Mouse (Mus musculus) CH12F3 (cell line): ENCODE results near the gene Fxyd3.

Source experiments
- in situ Hi-C: fragments of 300-500 bp; cut with MboI; formaldehyde crosslinking; loops from 2 replicates; pipeline ENCODE4 v1.14.3; 2020; ENCODE audit warnings: low sequenced_read_pairs

Gene Fxyd3

GRCm38 (mm10) chr7:31076492-31076891, at the start of gene Fxyd3:
Gene Fxyd3, minus strand, starts transcription at chr7:31076704.
- in situ Hi-C loops = no loop called here

- in situ Hi-C loops = no loop called here
These were observed 48.6 kb upstream of the Fxyd3 start for GRCm38 (mm10) chr7:31125116-31125515.

- in situ Hi-C loops = no loop called here
These were observed 47.9 kb upstream of the Fxyd3 start for GRCm38 (mm10) chr7:31124381-31124780.

GRCm38 (mm10) chr7:31123697-31124096, 47.2 kb upstream of the Fxyd3 start:
- in situ Hi-C loops = no loop called here

GRCm38 (mm10) chr7:31122641-31123631, 46.4 kb upstream of the Fxyd3 start:
- in situ Hi-C loops = no loop called here

- in situ Hi-C loops = no loop called here
These were observed 43.1 kb upstream of the Fxyd3 start for GRCm38 (mm10) chr7:31119556-31119955.

- in situ Hi-C loops = no loop called here
These were observed 42.0 kb upstream of the Fxyd3 start for GRCm38 (mm10) chr7:31118486-31118885.

- in situ Hi-C loops = no loop called here
These were observed 41.0 kb upstream of the Fxyd3 start for GRCm38 (mm10) chr7:31117465-31117864.

GRCm38 (mm10) chr7:31116721-31117145, 40.2 kb upstream of the Fxyd3 start:
- in situ Hi-C loops = no loop called here

- in situ Hi-C loops = no loop called here
These were observed 39.1 kb upstream of the Fxyd3 start for GRCm38 (mm10) chr7:31115587-31116043.

GRCm38 (mm10) chr7:31115182-31115581, 38.7 kb upstream of the Fxyd3 start, which contains the start of gene Hpn:
Gene Hpn, minus strand, starts transcription at chr7:31115290.
- in situ Hi-C loops = no loop called here

GRCm38 (mm10) chr7:31114646-31115045, 38.1 kb upstream of the Fxyd3 start:
- in situ Hi-C loops = no loop called here

- in situ Hi-C loops = no loop called here
These were observed 37.3 kb upstream of the Fxyd3 start for GRCm38 (mm10) chr7:31113800-31114199.

- in situ Hi-C loops = no loop called here
These were observed 35.5 kb upstream of the Fxyd3 start for GRCm38 (mm10) chr7:31112036-31112435.

- in situ Hi-C loops = no loop called here
These were observed 34.4 kb upstream of the Fxyd3 start for GRCm38 (mm10) chr7:31110861-31111385.

- in situ Hi-C loops = no loop called here
These were observed 33.3 kb upstream of the Fxyd3 start for GRCm38 (mm10) chr7:31109796-31110195.

- in situ Hi-C loops = no loop called here
These were observed 32.6 kb upstream of the Fxyd3 start for GRCm38 (mm10) chr7:31109091-31109490.

GRCm38 (mm10) chr7:31107781-31108180, 31.3 kb upstream of the Fxyd3 start:
- in situ Hi-C loops = no loop called here

- in situ Hi-C loops = no loop called here
These were observed 29.7 kb upstream of the Fxyd3 start for GRCm38 (mm10) chr7:31106166-31106565.

- in situ Hi-C loops = no loop called here
These were observed 28.7 kb upstream of the Fxyd3 start for GRCm38 (mm10) chr7:31105061-31105768.

- in situ Hi-C loops = no loop called here
These were observed 24.3 kb upstream of the Fxyd3 start for GRCm38 (mm10) chr7:31100786-31101185.
